Mouse (Mus musculus): ENCODE results near the gene Megf11. TPM values are rescaled to one million over a fixed set of nuclear protein-coding genes. Genes with fewer than 3 reads are reported as not detected.

Gene Megf11
- polyA plus RNA-seq, 1 experiment from 2014 or later: 4.0 TPM

GRCm38 (mm10) chr9:64572629-64573190, 187.3 kb downstream of the Megf11 start:
- H3K9me3 ChIP-seq (replicated peaks): no peaks in the 10 kb centered on the region
- H3K27ac ChIP-seq: no peak overlapping the region
- H3K27me3 ChIP-seq: no peaks in the 10 kb centered on the region
- H3K4me1 ChIP-seq: peaks cover 26% of the 10 kb centered on the region
- no peak for ATAC-seq (replicated peaks; ENCODE audit: low FRiP score)
- H3K4me2 ChIP-seq: no peak overlapping the region
- 71% methylated on average over 7 of the region's 7 CpGs for WGBS
- no peak overlapping the region for H3K9ac ChIP-seq
- H3K36me3 ChIP-seq: no peaks in the 10 kb centered on the region
- no peak overlapping the region for H3K4me3 ChIP-seq (replicated peaks)

- no peaks in the 10 kb centered on the region for H3K36me3 ChIP-seq
- no peaks in the 10 kb centered on the region for H3K9me3 ChIP-seq (replicated peaks)
- peaks cover 26% of the 10 kb centered on the region for H3K4me1 ChIP-seq
- ATAC-seq (replicated peaks; ENCODE audit: low FRiP score): no peak
- H3K4me3 ChIP-seq (replicated peaks): no peak overlapping the region
- 0 out of 2 replicates have a peak, but pooled peaks cover 10% of the 10 kb centered on the region for H3K27me3 ChIP-seq
- no peak overlapping the region for H3K9ac ChIP-seq
- H3K27ac ChIP-seq: no peak overlapping the region
- no peak overlapping the region for H3K4me2 ChIP-seq
These were observed 190.2 kb downstream of the Megf11 start for GRCm38 (mm10) chr9:64575658-64576057.

GRCm38 (mm10) chr9:64576143-64576878, 190.9 kb downstream of the Megf11 start:
- Histone ChIP-seq H3K27me3 (0 out of 2 replicates have a peak, but pooled peaks cover 10% of the 10 kb centered on the region), H3K4me2 (no peak overlapping the region), H3K9ac (no peak overlapping the region), H3K4me1 (peaks cover 26% of the 10 kb centered on the region), H3K9me3 (replicated peaks) (no peaks in the 10 kb centered on the region), H3K27ac (no peak overlapping the region), H3K36me3 (no peaks in the 10 kb centered on the region), H3K4me3 (replicated peaks) (no peak overlapping the region)
- no peak for ATAC-seq (replicated peaks; ENCODE audit: low FRiP score)
- 62% methylated on average over 5 of the region's 5 CpGs for WGBS

GRCm38 (mm10) chr9:64577156-64577555, 191.7 kb downstream of the Megf11 start:
- Histone ChIP-seq H3K4me3 (replicated peaks) (no peak overlapping the region), H3K27ac (no peak overlapping the region), H3K36me3 (no peaks in the 10 kb centered on the region), H3K4me1 (peaks cover 26% of the 10 kb centered on the region), H3K4me2 (no peak overlapping the region), H3K9me3 (replicated peaks) (no peaks in the 10 kb centered on the region), H3K9ac (no peak overlapping the region), H3K27me3 (0 out of 2 replicates have a peak, but pooled peaks cover 10% of the 10 kb centered on the region)
- no peak for ATAC-seq (replicated peaks; ENCODE audit: low FRiP score)
- 46% methylated on average over 3 of the region's 3 CpGs for WGBS

- ATAC-seq (replicated peaks; ENCODE audit: low FRiP score): no peak
- no peaks in the 10 kb centered on the region for H3K36me3 ChIP-seq
- H3K9ac ChIP-seq: no peak overlapping the region
- H3K4me2 ChIP-seq: no peak overlapping the region
- H3K4me1 ChIP-seq: peaks cover 26% of the 10 kb centered on the region
- H3K4me3 ChIP-seq (replicated peaks): no peak overlapping the region
- H3K27me3 ChIP-seq: 0 out of 2 replicates have a peak, but pooled peaks cover 10% of the 10 kb centered on the region
- no peaks in the 10 kb centered on the region for H3K9me3 ChIP-seq (replicated peaks)
- H3K27ac ChIP-seq: no peak overlapping the region
These were observed 192.6 kb downstream of the Megf11 start for GRCm38 (mm10) chr9:64578014-64578413.

GRCm38 (mm10) chr9:64579306-64579705, 193.9 kb downstream of the Megf11 start:
- no peak for ATAC-seq (replicated peaks; ENCODE audit: low FRiP score)
- 66% methylated on average over 1 of the region's 1 CpGs for WGBS
- Histone ChIP-seq H3K4me2 (no peak overlapping the region), H3K9ac (no peak overlapping the region), H3K4me1 (peaks cover 26% of the 10 kb centered on the region), H3K9me3 (replicated peaks) (no peaks in the 10 kb centered on the region), H3K36me3 (no peaks in the 10 kb centered on the region), H3K27ac (no peak overlapping the region), H3K27me3 (0 out of 2 replicates have a peak, but pooled peaks cover 10% of the 10 kb centered on the region), H3K4me3 (replicated peaks) (no peak overlapping the region)

- Histone ChIP-seq H3K4me3 (replicated peaks) (no peak overlapping the region), H3K4me2 (no peak overlapping the region), H3K27me3 (peaks cover 3% of the 10 kb centered on the region; the same call in 1 of the 2 replicates), H3K27ac (no peak overlapping the region), H3K36me3 (no peaks in the 10 kb centered on the region), H3K9me3 (replicated peaks) (no peaks in the 10 kb centered on the region), H3K9ac (no peak overlapping the region), H3K4me1 (no peaks in the 10 kb centered on the region)
- no peak for ATAC-seq (replicated peaks; ENCODE audit: low FRiP score)
- 35% methylated on average over 5 of the region's 5 CpGs for WGBS
These were observed 200.9 kb downstream of the Megf11 start for GRCm38 (mm10) chr9:64586292-64586691.

GRCm38 (mm10) chr9:64587991-64588390, 202.6 kb downstream of the Megf11 start:
- 92% methylated on average over 7 of the region's 7 CpGs for WGBS
- Histone ChIP-seq H3K4me3 (replicated peaks) (no peak overlapping the region), H3K27me3 (peaks cover 7% of the 10 kb centered on the region; the same call in 1 of the 2 replicates), H3K4me2 (no peak overlapping the region), H3K36me3 (no peaks in the 10 kb centered on the region), H3K9me3 (replicated peaks) (no peaks in the 10 kb centered on the region), H3K27ac (no peak overlapping the region), H3K9ac (no peak overlapping the region), H3K4me1 (no peaks in the 10 kb centered on the region)
- ATAC-seq (replicated peaks; ENCODE audit: low FRiP score): no peak

GRCm38 (mm10) chr9:64590634-64591041, 205.2 kb downstream of the Megf11 start:
- H3K27me3 ChIP-seq: peaks cover 26% of the 10 kb centered on the region; the same call in 1 of the 2 replicates
- no peak; the same call in 1 of the 2 replicates for ATAC-seq (replicated peaks; ENCODE audit: low FRiP score)
- no peak overlapping the region for H3K4me2 ChIP-seq
- no peak overlapping the region for H3K27ac ChIP-seq
- no peaks in the 10 kb centered on the region for H3K4me1 ChIP-seq
- H3K9ac ChIP-seq: no peak overlapping the region
- no peaks in the 10 kb centered on the region for H3K9me3 ChIP-seq (replicated peaks)
- 61% methylated on average over 5 of the region's 5 CpGs for WGBS
- H3K36me3 ChIP-seq: no peaks in the 10 kb centered on the region
- H3K4me3 ChIP-seq (replicated peaks): no peak overlapping the region

- Histone ChIP-seq H3K27me3 (peaks cover 26% of the 10 kb centered on the region; the same call in 1 of the 2 replicates), H3K4me2 (no peak overlapping the region), H3K4me3 (replicated peaks) (no peak overlapping the region), H3K4me1 (peaks cover 3% of the 10 kb centered on the region; the same call in 1 of the 2 replicates), H3K27ac (no peak overlapping the region), H3K9me3 (replicated peaks) (no peaks in the 10 kb centered on the region), H3K36me3 (no peaks in the 10 kb centered on the region), H3K9ac (no peak overlapping the region)
- ATAC-seq (replicated peaks; ENCODE audit: low FRiP score): no peak
- 87% methylated on average over 1 of the region's 1 CpGs for WGBS
These were observed 206.0 kb downstream of the Megf11 start for GRCm38 (mm10) chr9:64591436-64591835.

GRCm38 (mm10) chr9:64594442-64594841, 209.0 kb downstream of the Megf11 start:
- H3K9me3 ChIP-seq (replicated peaks): no peaks in the 10 kb centered on the region
- no peak overlapping the region for H3K9ac ChIP-seq
- peaks cover 26% of the 10 kb centered on the region; the same call in 1 of the 2 replicates for H3K27me3 ChIP-seq
- ATAC-seq (replicated peaks; ENCODE audit: low FRiP score): no peak
- no peak overlapping the region for H3K27ac ChIP-seq
- no peak overlapping the region for H3K4me3 ChIP-seq (replicated peaks)
- H3K4me2 ChIP-seq: no peak overlapping the region
- WGBS: 63% methylated on average over 8 of the region's 8 CpGs
- peaks cover 7% of the 10 kb centered on the region; the same call in 1 of the 2 replicates for H3K4me1 ChIP-seq
- no peaks in the 10 kb centered on the region for H3K36me3 ChIP-seq

GRCm38 (mm10) chr9:64598427-64598826, 213.0 kb downstream of the Megf11 start:
- H3K36me3 ChIP-seq: no peaks in the 10 kb centered on the region
- H3K27ac ChIP-seq: no peak overlapping the region
- H3K4me1 ChIP-seq: peaks cover 18% of the 10 kb centered on the region
- no peak overlapping the region for H3K4me2 ChIP-seq
- H3K9me3 ChIP-seq (replicated peaks): no peaks in the 10 kb centered on the region
- ATAC-seq (replicated peaks; ENCODE audit: low FRiP score): no peak
- H3K9ac ChIP-seq: no peak overlapping the region
- WGBS: 89% methylated on average over 7 of the region's 7 CpGs
- H3K27me3 ChIP-seq: peaks cover 22% of the 10 kb centered on the region; the same call in 1 of the 2 replicates
- no peak overlapping the region for H3K4me3 ChIP-seq (replicated peaks)
